Mouse (Mus musculus): Measurements from ENCODE around the gene Ndufs3.
"Not testable (repeated sequence)": the region's sequence is repeated elsewhere in the genome, so short reads cannot be mapped to it uniquely, and the experiment has no call there.

The Ndufs3 gene

GRCm38 (mm10) chr2:90906721-90907120 is 2.1 kb upstream of the Ndufs3 start:
- no peak for DNase-seq (ENCODE audit: low spot score in 2 of 2)

GRCm38 (mm10) chr2:90904856-90905224 is 213 bp upstream of the Ndufs3 start:
- DNase-seq (ENCODE audit: low spot score in 2 of 2): no peak

- DNase-seq (ENCODE audit: low spot score in 2 of 2): no peak
Measured at GRCm38 (mm10) chr2:90903398-90903797, 1.2 kb downstream of the Ndufs3 start.

- DNase-seq (ENCODE audit: low spot score in 2 of 2): not testable (repeated sequence)
Measured at GRCm38 (mm10) chr2:90894299-90894677, 10.3 kb downstream of the Ndufs3 start.

GRCm38 (mm10) chr2:90893673-90894298 is 10.8 kb downstream of the Ndufs3 start:
- no peak for DNase-seq (ENCODE audit: low spot score in 2 of 2)

GRCm38 (mm10) chr2:90889550-90890548 is 14.8 kb downstream of the Ndufs3 start:
- DNase-seq (ENCODE audit: low spot score in 2 of 2): peak in 1 of 2 experiments; percentile 54

- no peak for DNase-seq (ENCODE audit: low spot score in 2 of 2)
Measured at GRCm38 (mm10) chr2:90887627-90888026, 17.0 kb downstream of the Ndufs3 start.

GRCm38 (mm10) chr2:90886436-90886835 is 18.2 kb downstream of the Ndufs3 start:
- no peak for DNase-seq (ENCODE audit: low spot score in 2 of 2)

GRCm38 (mm10) chr2:90885218-90886041 is 19.2 kb downstream of the Ndufs3 start, which contains the start of gene C1qtnf4:
C1qtnf4 (plus strand) TSS chr2:90885860.
- DNase-seq (ENCODE audit: low spot score in 2 of 2): peak in 1 of 2 experiments; percentile 13

- no peak for DNase-seq (ENCODE audit: low spot score in 2 of 2)
Measured at GRCm38 (mm10) chr2:90881824-90882223, 22.8 kb downstream of the Ndufs3 start.

GRCm38 (mm10) chr2:90880144-90880785 is 24.4 kb downstream of the Ndufs3 start:
- DNase-seq (ENCODE audit: low spot score in 2 of 2): no peak

- no peak for DNase-seq (ENCODE audit: low spot score in 2 of 2)
Measured at GRCm38 (mm10) chr2:90879419-90879818, 25.2 kb downstream of the Ndufs3 start.

- no peak for DNase-seq (ENCODE audit: low spot score in 2 of 2)
Measured at GRCm38 (mm10) chr2:90877584-90878259, 26.9 kb downstream of the Ndufs3 start.

GRCm38 (mm10) chr2:90875239-90875638 is 29.4 kb downstream of the Ndufs3 start:
- no peak for DNase-seq (ENCODE audit: low spot score in 2 of 2)

GRCm38 (mm10) chr2:90874025-90874424 is 30.6 kb downstream of the Ndufs3 start:
- no peak for DNase-seq (ENCODE audit: low spot score in 2 of 2)

GRCm38 (mm10) chr2:90871180-90871961 is 33.3 kb downstream of the Ndufs3 start:
- no peak for DNase-seq (ENCODE audit: low spot score in 2 of 2)

- DNase-seq (ENCODE audit: low spot score in 2 of 2): no peak
Measured at GRCm38 (mm10) chr2:90870136-90870601, 34.5 kb downstream of the Ndufs3 start.

GRCm38 (mm10) chr2:90866524-90866923 is 38.1 kb downstream of the Ndufs3 start:
- peak; percentile 62 to 66 for DNase-seq (ENCODE audit: low spot score in 2 of 2)

GRCm38 (mm10) chr2:90864184-90864583 is 40.4 kb downstream of the Ndufs3 start:
- DNase-seq (ENCODE audit: low spot score in 2 of 2): no peak

- no peak for DNase-seq (ENCODE audit: low spot score in 2 of 2)
Measured at GRCm38 (mm10) chr2:90861486-90861885, 43.1 kb downstream of the Ndufs3 start.

All from urinary bladder, adult 18-20 months (tissue).